Mouse (Mus musculus) liver, adult 2 months (tissue): ENCODE results near the gene Rbl1. TPM values are rescaled to one million over a fixed set of nuclear protein-coding genes. Genes with fewer than 3 reads are reported as not detected.
A peak's percentile ranks its signal among the peaks of the same experiment; 100 is the strongest.
"Not testable (repeated sequence)": the region's sequence is repeated elsewhere in the genome, so short reads cannot be mapped to it uniquely, and the experiment has no call there.

Source experiments
- DNase-seq: peaks from one replicate; pipeline ENCODE4 v3.0.0-alpha.2; 2011; ENCODE audit warnings: low read depth, low spot score; ENCODE audit errors: extremely low read depth
- H3K27ac ChIP-seq: fragments of 200-500 bp; replicated peaks from 2 replicates; pipeline ENCODE4 v1.5.1; 2012; ENCODE audit warnings: low read depth, mild to moderate bottlenecking, control low read depth, inconsistent platforms, low read length; ENCODE audit not compliant: insufficient read depth
- H3K27me3 ChIP-seq: fragments of 200-500 bp; 2 replicates; pipeline ENCODE4 v1.6.1; 2012; ENCODE audit warnings: mild to moderate bottlenecking, moderate library complexity, low read length, inconsistent platforms; ENCODE audit not compliant: control insufficient read depth, insufficient read depth
- H3K36me3 ChIP-seq: fragments of 200-500 bp; 2 replicates; pipeline ENCODE4 v1.6.1; 2012; ENCODE audit warnings: low read length, inconsistent platforms; ENCODE audit not compliant: control insufficient read depth, insufficient read depth
- H3K4me1 ChIP-seq: fragments of 200-500 bp; 2 replicates; pipeline ENCODE4 v1.6.1; 2011; ENCODE audit warnings: low read length; ENCODE audit not compliant: control insufficient read depth, insufficient read depth
- H3K4me3 ChIP-seq: fragments of 200-500 bp; 2 replicates; pipeline ENCODE4 v1.5.1; 2011; ENCODE audit warnings: low read depth, mild to moderate bottlenecking, control low read depth, low read length, moderate library complexity; ENCODE audit not compliant: insufficient read depth
- H3K79me2 ChIP-seq: fragments of 200-500 bp; 2 replicates; pipeline ENCODE4 v1.6.1; 2012; ENCODE audit warnings: inconsistent platforms, mild to moderate bottlenecking, low read length, moderate library complexity; ENCODE audit not compliant: control insufficient read depth, insufficient read depth
- H3K9ac ChIP-seq: fragments of 200-500 bp; 2 replicates; pipeline ENCODE4 v1.6.1; 2012; ENCODE audit warnings: low read depth, mild to moderate bottlenecking, control low read depth, inconsistent platforms, low read length
- CTCF ChIP-seq: fragments of 200-500 bp; IDR thresholded peaks from 2 replicates; pipeline ENCODE4 v1.5.1; 2011; ENCODE audit warnings: low read depth, low read length, control low read depth
- POLR2A ChIP-seq: fragments of 200-500 bp; IDR thresholded peaks from 2 replicates; pipeline ENCODE4 v1.6.1; 2011; ENCODE audit warnings: low read length, control low read depth; ENCODE audit not compliant: insufficient read depth; ENCODE audit errors: extremely low read depth
- WGBS: fragments of 180-500 bp; shearing (Covaris S2); methylation state at CpG from one replicate; pipeline ENCODE4 v1.1.7; 2018; 5-methylcytosine and 5-hydroxymethylcytosine counted together
- polyA plus RNA-seq: library from polyadenylated mRNA; depleted of rRNA; stranded (reverse); fragments of >200 nt; gene quantifications from 2 replicates; pipeline ENCODE4 v1.2.3, GENCODE M21; 2012; rRNA removed
- total RNA-seq: library from RNA; depleted of rRNA; stranded (reverse); fragments of >200 nt; gene quantifications from 2 replicates; pipeline ENCODE4 v1.2.3, GENCODE M21; 2014; rRNA removed

Gene Rbl1
- total RNA-seq, result 2.3 and 3.0 TPM in 2 replicates
- polyA plus RNA-seq, result 0.62 and 0.77 TPM in 2 replicates

- DNase-seq, result peak; percentile 66
- Histone ChIP-seq H3K27me3 (no peaks in the 10 kb centered on the region), H3K79me2 (no peaks in the 10 kb centered on the region), H3K4me3 (peak within 1 kb of the TSS; percentile 72), H3K9ac (peak within 1 kb of the TSS; percentile 76), H3K4me1 (peaks cover 3% of the 10 kb centered on the region; the same call in 1 of the 2 replicates), H3K36me3 (no peaks in the 10 kb centered on the region), H3K27ac (peak within 1 kb of the TSS; percentile 48)
- TF ChIP-seq CTCF, result 0 out of 2 replicates have a peak, but pooled peaks have one; percentile 3
- TF ChIP-seq POLR2A, result no peak
- WGBS, result 2% methylated on average over 73 of the region's 73 CpGs
These were observed at the start of gene Rbl1 for GRCm38 (mm10) chr2:157204366-157205218. TSS of gene Rbl1 (minus strand) at chr2:157204534.

DNA sequence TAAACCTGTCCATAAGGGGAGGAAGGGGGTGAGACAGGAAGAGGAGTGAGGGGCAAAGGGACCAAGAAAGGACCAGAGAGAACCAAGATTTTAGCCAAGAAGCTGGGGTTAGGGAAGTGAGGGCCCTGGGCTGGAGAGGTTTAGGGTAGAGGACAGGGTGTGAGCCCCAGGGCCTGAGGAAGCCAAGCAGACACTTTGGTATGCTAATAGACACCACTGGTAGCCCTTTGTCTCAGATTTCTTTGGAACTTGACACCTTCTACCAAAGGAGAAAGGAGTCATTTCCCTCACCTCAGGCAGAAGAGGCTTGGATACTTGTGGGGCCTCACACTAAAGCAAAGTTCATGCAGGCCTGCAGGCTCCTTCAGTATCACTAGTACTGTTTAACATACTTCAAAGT, 43.8 kb upstream of the Rbl1 start:
- Histone ChIP-seq H3K4me3 (no peak overlapping the region), H3K4me1 (no peaks in the 10 kb centered on the region)

DNA sequence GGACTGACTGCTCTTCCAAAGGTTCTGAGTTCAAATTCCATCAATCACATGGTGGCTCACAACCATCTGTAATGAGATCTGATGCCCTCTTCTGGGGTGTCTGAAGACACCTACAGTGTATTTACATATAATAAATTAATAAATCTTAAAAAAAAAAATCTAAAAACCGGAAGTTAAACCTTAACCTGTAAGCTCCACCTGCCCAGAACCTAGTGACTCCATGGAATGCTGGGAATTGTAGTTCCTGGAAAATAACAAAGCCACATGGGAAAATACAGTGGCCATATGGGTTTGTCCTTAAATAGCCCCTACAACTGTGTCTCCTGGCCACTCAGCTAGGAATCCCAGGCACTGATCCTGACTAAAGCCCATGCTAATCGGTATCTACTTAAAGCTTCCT, 41.3 kb upstream of the Rbl1 start:
- DNase-seq, result peak; percentile 35
- no peaks in the 10 kb centered on the region for H3K79me2 ChIP-seq
- H3K4me1 ChIP-seq, result no peaks in the 10 kb centered on the region
- TF ChIP-seq POLR2A, result no peak
- TF ChIP-seq CTCF, result no peak
- H3K27me3 ChIP-seq, result no peaks in the 10 kb centered on the region
- H3K9ac ChIP-seq, result no peak overlapping the region
- no peaks in the 10 kb centered on the region for H3K36me3 ChIP-seq
- H3K27ac ChIP-seq, result no peak overlapping the region
- no peak overlapping the region for H3K4me3 ChIP-seq
- WGBS, result 67% methylated on average over 2 of the region's 2 CpGs

More for the DNA sequence above, 43.8 kb upstream of the Rbl1 start:
- H3K79me2 ChIP-seq, result no peaks in the 10 kb centered on the region
- no peak for DNase-seq
- no peaks in the 10 kb centered on the region for H3K36me3 ChIP-seq
- H3K27me3 ChIP-seq, result no peaks in the 10 kb centered on the region
- no peak overlapping the region for H3K27ac ChIP-seq
- TF ChIP-seq POLR2A (no peak), CTCF (no peak)
- H3K9ac ChIP-seq, result no peak overlapping the region

DNA sequence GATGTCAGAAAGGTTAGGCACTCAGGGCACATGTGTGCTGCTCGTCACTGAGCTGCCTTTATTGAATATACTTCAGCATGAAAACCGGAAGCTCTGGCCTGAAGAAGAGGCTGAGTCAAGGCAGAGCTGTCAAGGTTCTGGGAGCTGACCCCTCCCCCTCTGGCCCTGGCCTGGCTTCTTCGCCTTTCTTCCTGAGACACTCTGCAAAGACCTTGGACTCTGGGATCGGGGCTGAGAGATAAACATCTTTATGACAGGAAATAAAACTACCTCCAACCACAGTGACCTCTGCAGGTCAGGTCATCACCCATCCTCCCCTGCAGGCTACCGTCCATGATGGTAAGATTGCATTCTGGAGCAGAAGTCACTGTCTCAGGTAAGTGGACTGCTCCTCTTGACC, 40.7 kb upstream of the Rbl1 start:
- Histone ChIP-seq H3K27ac (no peak overlapping the region), H3K9ac (no peak overlapping the region), H3K27me3 (no peaks in the 10 kb centered on the region), H3K79me2 (no peaks in the 10 kb centered on the region), H3K4me1 (no peaks in the 10 kb centered on the region), H3K36me3 (no peaks in the 10 kb centered on the region), H3K4me3 (no peak overlapping the region)
- TF ChIP-seq CTCF (no peak), POLR2A (no peak)
- no peak for DNase-seq
- WGBS, result 45% methylated on average over 5 of the region's 5 CpGs

DNA sequence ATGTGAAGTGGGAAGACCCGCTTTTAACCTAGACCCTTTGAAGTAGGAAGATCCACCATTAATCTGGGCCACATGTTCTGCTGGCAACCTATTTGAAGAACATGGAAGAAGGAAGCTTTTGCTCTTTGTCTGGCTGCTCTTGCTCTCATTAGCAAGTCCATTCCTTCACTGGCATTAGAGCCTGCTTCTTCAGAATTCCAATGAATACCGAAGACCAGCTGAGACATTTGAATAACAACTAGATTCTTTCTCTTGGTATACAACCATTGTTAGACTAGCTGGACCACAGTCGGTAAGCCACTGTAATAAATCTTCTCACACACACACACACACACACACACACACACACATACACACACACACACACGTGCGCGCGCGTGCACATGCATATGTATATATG, 31.6 kb upstream of the Rbl1 start:
- TF ChIP-seq CTCF, result no peak
- TF ChIP-seq POLR2A, result no peak
- Histone ChIP-seq H3K9ac (no peak overlapping the region), H3K27ac (no peak overlapping the region), H3K27me3 (peaks cover 2% of the 10 kb centered on the region; the same call in 1 of the 2 replicates), H3K4me3 (no peak overlapping the region), H3K4me1 (peaks cover 5% of the 10 kb centered on the region), H3K36me3 (no peaks in the 10 kb centered on the region), H3K79me2 (no peaks in the 10 kb centered on the region)
- no peak for DNase-seq
- WGBS, result 95% methylated on average over 8 of the region's 8 CpGs

DNA sequence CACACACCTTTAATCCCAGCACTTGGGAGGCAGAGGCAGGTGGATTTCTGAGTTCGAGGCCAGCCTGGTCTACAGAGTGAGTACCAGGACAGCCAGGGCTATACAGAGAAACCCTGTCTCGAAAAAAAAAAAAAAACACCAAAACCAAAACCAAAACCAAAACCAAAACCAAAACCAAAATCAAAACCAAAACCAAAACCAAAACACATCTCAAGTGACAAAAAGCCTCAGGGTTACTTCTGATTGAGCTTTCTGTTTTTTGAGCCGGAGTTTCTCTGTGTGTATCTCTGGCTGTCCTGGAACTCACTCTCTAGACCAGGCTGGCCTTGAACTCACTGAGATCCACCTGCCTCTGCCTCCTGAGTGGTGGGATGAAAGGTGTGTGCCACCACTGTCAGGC, 17.6 kb upstream of the Rbl1 start:
- H3K27ac ChIP-seq, H3K27me3 ChIP-seq, H3K79me2 ChIP-seq, H3K36me3 ChIP-seq, H3K9ac ChIP-seq, DNase-seq, H3K4me1 ChIP-seq, H3K4me3 ChIP-seq: not testable (repeated sequence)
- WGBS, result 83% methylated on average over 3 of the region's 3 CpGs
